Mouse (Mus musculus) embryonic facial prominence, embryonic 13.5 days (tissue): ENCODE data around the gene Dhx32. TPM values are rescaled to one million over a fixed set of nuclear protein-coding genes. Genes with fewer than 3 reads are reported as not detected.

Experiments
- ATAC-seq: fragments of 200-750 bp; cut with Nextera tagmentation; 2 replicates; pipeline ENCODE4 v1.8.0; 2017; ENCODE audit warnings: low read depth; ENCODE audit not compliant: insufficient number of reproducible peaks, insufficient read depth, low FRiP score, low TSS enrichment
- H3K27ac ChIP-seq: fragments of 300-500 bp; sonication (generic); 2 replicates; pipeline ENCODE4 v1.5.1; 2015; ENCODE audit warnings: moderate library complexity, mild to moderate bottlenecking, inconsistent platforms
- H3K27me3 ChIP-seq: fragments of 300-500 bp; sonication (generic); 2 replicates; pipeline ENCODE4 v1.6.1; 2015; ENCODE audit warnings: mild to moderate bottlenecking, inconsistent platforms
- H3K36me3 ChIP-seq: fragments of 300-500 bp; sonication (generic); 2 replicates; pipeline ENCODE4 v1.6.1; 2015; ENCODE audit warnings: mild to moderate bottlenecking, inconsistent platforms
- H3K4me1 ChIP-seq: fragments of 300-500 bp; sonication (generic); 2 replicates; pipeline ENCODE4 v1.6.1; 2015; ENCODE audit warnings: inconsistent platforms
- H3K4me2 ChIP-seq: fragments of 300-500 bp; sonication (generic); 2 replicates; pipeline ENCODE4 v1.6.1; 2015; ENCODE audit warnings: moderate library complexity, mild to moderate bottlenecking, inconsistent platforms
- H3K4me3 ChIP-seq: fragments of 300-500 bp; sonication (generic); 2 replicates; pipeline ENCODE4 v1.5.1; 2015; ENCODE audit warnings: mild to moderate bottlenecking, inconsistent platforms
- H3K9ac ChIP-seq: fragments of 300-500 bp; sonication (generic); 2 replicates; pipeline ENCODE4 v1.6.1; 2015; ENCODE audit warnings: mild to moderate bottlenecking, inconsistent platforms
- H3K9me3 ChIP-seq: fragments of 300-500 bp; sonication (generic); 2 replicates; pipeline ENCODE4 v1.6.1; 2016; ENCODE audit warnings: inconsistent platforms
- WGBS: fragments of 180-500 bp; shearing (Covaris S2); methylation state at CpG from one replicate; pipeline ENCODE4 v1.1.7; 2015; ENCODE audit warnings: mixed read lengths; 5-methylcytosine and 5-hydroxymethylcytosine counted together
- polyA plus RNA-seq: library from polyadenylated mRNA; unstranded; fragments of >200 nt; fragmentation: Nextera tagmentation; extraction: Ambion mirVana; gene quantifications from 2 replicates; pipeline ENCODE4 v1.2.1, GENCODE M21; 2015

Gene Dhx32
- 15.6 and 16.4 TPM in 2 replicates for polyA plus RNA-seq

- no peak within 1 kb of the TSS for H3K9ac ChIP-seq
- no peaks in the 10 kb centered on the region for H3K9me3 ChIP-seq
- no peak within 1 kb of the TSS for H3K27ac ChIP-seq
- H3K4me1 ChIP-seq = no peaks in the 10 kb centered on the region
- H3K4me3 ChIP-seq = no peak within 1 kb of the TSS
- H3K4me2 ChIP-seq = no peak within 1 kb of the TSS
- H3K27me3 ChIP-seq = no peaks in the 10 kb centered on the region
- ATAC-seq = no peak
- H3K36me3 ChIP-seq = no peaks in the 10 kb centered on the region
- 19% methylated on average over 18 of the region's 18 CpGs for WGBS
Observed at GRCm38 (mm10) chr7:133782717-133783435, at the start of gene Dhx32. TSS of gene Dhx32 (minus strand) at chr7:133782726.

GRCm38 (mm10) chr7:133829579-133829978, 47.1 kb upstream of the Dhx32 start:
- Histone ChIP-seq H3K4me3 (no peak overlapping the region), H3K27ac (no peak overlapping the region), H3K27me3 (no peaks in the 10 kb centered on the region), H3K4me2 (no peak overlapping the region), H3K36me3 (no peaks in the 10 kb centered on the region), H3K4me1 (0 out of 2 replicates have a peak, but pooled peaks cover 6% of the 10 kb centered on the region), H3K9ac (no peak overlapping the region), H3K9me3 (no peaks in the 10 kb centered on the region)
- WGBS = 53% methylated on average over 7 of the region's 7 CpGs
- ATAC-seq = no peak

GRCm38 (mm10) chr7:133828514-133828913, 46.0 kb upstream of the Dhx32 start:
- ATAC-seq = no peak
- H3K4me2 ChIP-seq = no peak overlapping the region
- no peak overlapping the region for H3K27ac ChIP-seq
- WGBS = 46% methylated on average over 4 of the region's 4 CpGs
- no peaks in the 10 kb centered on the region for H3K27me3 ChIP-seq
- no peaks in the 10 kb centered on the region for H3K36me3 ChIP-seq
- 0 out of 2 replicates have a peak, but pooled peaks cover 6% of the 10 kb centered on the region for H3K4me1 ChIP-seq
- H3K9me3 ChIP-seq = no peaks in the 10 kb centered on the region; the same call in 1 of the 2 replicates
- no peak overlapping the region for H3K4me3 ChIP-seq
- no peak overlapping the region for H3K9ac ChIP-seq

- H3K9ac ChIP-seq = no peak overlapping the region
- peaks cover 6% of the 10 kb centered on the region; the same call in 1 of the 2 replicates for H3K4me1 ChIP-seq
- no peak overlapping the region for H3K4me2 ChIP-seq
- H3K27ac ChIP-seq = no peak overlapping the region
- no peaks in the 10 kb centered on the region for H3K27me3 ChIP-seq
- H3K4me3 ChIP-seq = no peak overlapping the region
- no peak for ATAC-seq
- 91% methylated on average over 2 of the region's 2 CpGs for WGBS
- H3K9me3 ChIP-seq = peaks cover 3% of the 10 kb centered on the region; the same call in 1 of the 2 replicates
- H3K36me3 ChIP-seq = no peaks in the 10 kb centered on the region
Observed at GRCm38 (mm10) chr7:133824579-133824978, 42.1 kb upstream of the Dhx32 start.

GRCm38 (mm10) chr7:133823751-133824150, 41.2 kb upstream of the Dhx32 start:
- Histone ChIP-seq H3K27ac (no peak overlapping the region), H3K36me3 (no peaks in the 10 kb centered on the region), H3K4me1 (peaks cover 6% of the 10 kb centered on the region; the same call in 1 of the 2 replicates), H3K9me3 (peaks cover 3% of the 10 kb centered on the region; the same call in 1 of the 2 replicates), H3K9ac (no peak overlapping the region), H3K4me3 (no peak overlapping the region), H3K27me3 (no peaks in the 10 kb centered on the region), H3K4me2 (no peak overlapping the region)
- 78% methylated on average over 6 of the region's 6 CpGs for WGBS
- no peak for ATAC-seq

GRCm38 (mm10) chr7:133813331-133813730, 30.8 kb upstream of the Dhx32 start:
- WGBS = 71% methylated on average over 4 of the region's 4 CpGs

GRCm38 (mm10) chr7:133812927-133813326, 30.4 kb upstream of the Dhx32 start:
- H3K9ac ChIP-seq = no peak overlapping the region
- no peaks in the 10 kb centered on the region for H3K4me1 ChIP-seq
- no peak overlapping the region for H3K4me2 ChIP-seq
- no peak overlapping the region for H3K4me3 ChIP-seq
- no peak overlapping the region for H3K27ac ChIP-seq
- ATAC-seq = no peak
- no peaks in the 10 kb centered on the region for H3K36me3 ChIP-seq
- WGBS = 70% methylated on average over 7 of the region's 7 CpGs
- no peaks in the 10 kb centered on the region for H3K27me3 ChIP-seq
- H3K9me3 ChIP-seq = no peaks in the 10 kb centered on the region

More at GRCm38 (mm10) chr7:133813331-133813730, 30.8 kb upstream of the Dhx32 start:
- no peak for ATAC-seq
- no peak overlapping the region for H3K27ac ChIP-seq
- H3K36me3 ChIP-seq = no peaks in the 10 kb centered on the region
- no peaks in the 10 kb centered on the region for H3K9me3 ChIP-seq
- H3K9ac ChIP-seq = no peak overlapping the region
- H3K27me3 ChIP-seq = no peaks in the 10 kb centered on the region
- H3K4me3 ChIP-seq = no peak overlapping the region
- H3K4me2 ChIP-seq = no peak overlapping the region
- no peaks in the 10 kb centered on the region for H3K4me1 ChIP-seq

- WGBS = 58% methylated on average over 7 of the region's 7 CpGs
- Histone ChIP-seq H3K4me1 (no peaks in the 10 kb centered on the region), H3K9ac (no peak overlapping the region), H3K36me3 (no peaks in the 10 kb centered on the region), H3K27ac (no peak overlapping the region), H3K9me3 (no peaks in the 10 kb centered on the region), H3K27me3 (no peaks in the 10 kb centered on the region), H3K4me2 (no peak overlapping the region), H3K4me3 (no peak overlapping the region)
- ATAC-seq = no peak
Observed at GRCm38 (mm10) chr7:133805614-133806175, 23.2 kb upstream of the Dhx32 start.

- no peak for ATAC-seq
- no peak overlapping the region for H3K4me3 ChIP-seq
- no peaks in the 10 kb centered on the region for H3K36me3 ChIP-seq
- no peak overlapping the region for H3K4me2 ChIP-seq
- H3K9ac ChIP-seq = no peak overlapping the region
- no peaks in the 10 kb centered on the region for H3K9me3 ChIP-seq
- WGBS = 59% methylated on average over 6 of the region's 6 CpGs
- no peaks in the 10 kb centered on the region for H3K27me3 ChIP-seq
- no peaks in the 10 kb centered on the region for H3K4me1 ChIP-seq
- H3K27ac ChIP-seq = no peak overlapping the region
Observed at GRCm38 (mm10) chr7:133801823-133802222, 19.3 kb upstream of the Dhx32 start.

- ATAC-seq = no peak
- Histone ChIP-seq H3K4me2 (no peak overlapping the region), H3K27me3 (no peaks in the 10 kb centered on the region), H3K9me3 (no peaks in the 10 kb centered on the region), H3K36me3 (no peaks in the 10 kb centered on the region), H3K4me1 (no peaks in the 10 kb centered on the region), H3K4me3 (no peak overlapping the region), H3K27ac (no peak overlapping the region), H3K9ac (no peak overlapping the region)
- 75% methylated on average over 5 of the region's 5 CpGs for WGBS
Observed at GRCm38 (mm10) chr7:133799928-133800327, 17.4 kb upstream of the Dhx32 start.

- H3K4me1 ChIP-seq = 0 out of 2 replicates have a peak, but pooled peaks cover 8% of the 10 kb centered on the region
- WGBS = 90% methylated on average over 2 of the region's 2 CpGs
- H3K36me3 ChIP-seq = no peaks in the 10 kb centered on the region
- no peak for ATAC-seq
- H3K4me2 ChIP-seq = no peak overlapping the region
- no peak overlapping the region for H3K9ac ChIP-seq
- no peaks in the 10 kb centered on the region for H3K9me3 ChIP-seq
- no peak overlapping the region for H3K4me3 ChIP-seq
- H3K27me3 ChIP-seq = no peaks in the 10 kb centered on the region
- H3K27ac ChIP-seq = no peak overlapping the region
Observed at GRCm38 (mm10) chr7:133794720-133795119, 12.2 kb upstream of the Dhx32 start.
